Mouse (Mus musculus) cerebellum, adult 2 months (tissue): ENCODE data around the gene Mypop.

Experiments
- CTCF ChIP-seq: fragments of 200-500 bp; IDR thresholded peaks from 2 replicates; pipeline ENCODE4 v1.5.1; 2011; ENCODE audit warnings: low read depth, mild to moderate bottlenecking, control low read depth, low read length, moderate library complexity, borderline replicate concordance; ENCODE audit not compliant: insufficient read depth
- POLR2A ChIP-seq: fragments of 200-500 bp; IDR thresholded peaks from 2 replicates; pipeline ENCODE4 v1.6.1; 2011; ENCODE audit warnings: low read length, control low read depth, borderline replicate concordance; ENCODE audit not compliant: insufficient read depth

GRCm38 (mm10) chr7:19004631-19005079 is 13.6 kb downstream of the Mypop start:
- TF ChIP-seq CTCF (no peak), POLR2A (no peak)
